In the genomic region with DNA sequence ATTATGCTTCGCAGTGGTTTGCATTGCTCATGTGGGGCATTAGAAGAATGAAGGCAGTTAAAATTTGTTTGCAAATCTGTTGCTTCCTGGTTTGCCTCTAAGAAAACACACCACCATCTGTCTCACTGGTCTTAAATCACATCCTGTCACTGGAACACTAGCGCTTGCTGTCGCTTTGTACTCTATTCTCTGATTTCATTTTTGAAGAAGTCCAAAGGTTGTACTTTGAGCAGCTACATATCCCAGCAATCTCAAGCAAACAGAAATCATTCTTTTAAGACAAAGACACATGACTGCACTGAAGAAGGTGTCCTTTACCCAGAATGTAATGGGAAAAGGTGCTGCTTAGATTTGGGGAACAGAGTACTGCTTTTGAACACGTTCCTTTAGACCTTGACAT, we compare ENCODE assay signal across 25 mouse cellular contexts.
DNase-seq lines count a peak whose midpoint lies in the region; ATAC-seq and TF ChIP-seq lines count a peak whose summit lies in the region.
"Had no signal": no experiment of that assay in that cellular context is flagged by ENCODE, and none has a peak within 500 bp of the region (broad histone marks: within the 10 kb centered on the region; RNA-seq: fewer than 3 reads in every experiment).

No protein-coding gene starts in this region.

- ATAC-seq in intestine, embryonic 16.5 days, result peak; percentile 55
- ATAC-seq in erythroblast, adult 5-6 weeks (replicated peaks; ENCODE audit: low FRiP score, poor library complexity, severe bottlenecking), result no peak
- ATAC-seq: forebrain, embryonic 14.5 days; forebrain, embryonic 16.5 days had no signal

- no peaks in the 10 kb centered on the region for H3K36me3 ChIP-seq in intestine, embryonic 16.5 days (ENCODE audit: control insufficient read depth, insufficient read depth, low read length)
- H3K36me3 ChIP-seq: embryonic facial prominence, embryonic 10.5 days; embryonic facial prominence, embryonic 12.5 days; forebrain, embryonic 10.5 days; forebrain, embryonic 12.5 days had no signal

- TF ChIP-seq CTCF in brain, embryonic 14.5 days (IDR thresholded peaks at IDR 0.05; ENCODE audit: borderline replicate concordance, extremely low read depth, insufficient read depth, insufficient read length), result no peak

- no peak for TF ChIP-seq POLR2A in brain, embryonic 14.5 days (IDR thresholded peaks at IDR 0.05; ENCODE audit: borderline replicate concordance, extremely low read depth, insufficient read depth, insufficient read length, poor library complexity, severe bottlenecking)

- DNase-seq in kidney, postnatal 10 days, result peak; percentile 1
- no peak for DNase-seq in kidney, adult 11 months
- peak; percentile 14 for DNase-seq in brain, adult 2 months (ENCODE audit: low read depth, low spot score)
- peak; percentile 9 for DNase-seq in brain, embryonic 14.5 days (ENCODE audit: low read depth)
- no peak for DNase-seq in embryo, embryonic 9.5 days (ENCODE audit: extremely low spot score)
- no peak for DNase-seq in right cerebral cortex, postnatal 36 days (ENCODE audit: low spot score in 2 of 2)
- DNase-seq: adrenal gland, adult 2 months; adrenal gland, postnatal 10 days; adrenal gland, postnatal 25 days; cerebellum, adult 11 months; cerebellum, adult 18-20 months; cerebellum, adult 8-10 months; cerebellum, adult 9-11 months; cerebellum, postnatal 14 days; cerebellum, postnatal 36 days; embryo, embryonic 11 days had no signal

- H3K4me1 ChIP-seq in intestine, embryonic 16.5 days (ENCODE audit: control insufficient read depth, insufficient read depth, low read length), result no peaks in the 10 kb centered on the region
- H3K4me1 ChIP-seq: embryonic facial prominence, embryonic 10.5 days; embryonic facial prominence, embryonic 12.5 days; forebrain, embryonic 10.5 days; forebrain, embryonic 12.5 days had no signal

- no peak overlapping the region for H3K27ac ChIP-seq in intestine, embryonic 16.5 days (ENCODE audit: low read length)
- H3K27ac ChIP-seq: embryonic facial prominence, embryonic 10.5 days; embryonic facial prominence, embryonic 12.5 days; forebrain, embryonic 10.5 days; forebrain, embryonic 12.5 days had no signal

- H3K27me3 ChIP-seq in intestine, embryonic 16.5 days (replicated peaks; ENCODE audit: control insufficient read depth, insufficient read depth, low read length), result no peaks in the 10 kb centered on the region
- H3K27me3 ChIP-seq: embryonic facial prominence, embryonic 12.5 days; forebrain, embryonic 12.5 days had no signal

- no peak overlapping the region for H3K9ac ChIP-seq in intestine, embryonic 16.5 days (ENCODE audit: low read depth, low read length)
- H3K9ac ChIP-seq: embryonic facial prominence, embryonic 12.5 days; forebrain, embryonic 12.5 days had no signal

- no peak overlapping the region for H3K4me2 ChIP-seq in intestine, embryonic 16.5 days (ENCODE audit: low read depth, low read length)
- H3K4me2 ChIP-seq: embryonic facial prominence, embryonic 12.5 days; forebrain, embryonic 12.5 days had no signal

- H3K9me3 ChIP-seq in intestine, embryonic 16.5 days (ENCODE audit: control insufficient read depth, low read length), result no peaks in the 10 kb centered on the region
- H3K9me3 ChIP-seq: embryonic facial prominence, embryonic 10.5 days; embryonic facial prominence, embryonic 12.5 days; forebrain, embryonic 10.5 days; forebrain, embryonic 12.5 days had no signal

- H3K4me3 ChIP-seq in intestine, embryonic 16.5 days (ENCODE audit: low read length), result no peak overlapping the region
- H3K4me3 ChIP-seq: embryonic facial prominence, embryonic 10.5 days; embryonic facial prominence, embryonic 12.5 days; erythroblast, embryonic 14.5 days; forebrain, embryonic 10.5 days; forebrain, embryonic 12.5 days had no signal

- 51% methylated on average over 4 of the region's 4 CpGs for WGBS in intestine, embryonic 16.5 days

Comparison
In these comparisons a context has a peak if more than half of its experiments do, and no peak if none do; other contexts are left out.
1. DNase-seq: peak in kidney, postnatal 10 days (single experiment), brain, adult 2 months (single experiment) and brain, embryonic 14.5 days (single experiment); none in kidney, adult 11 months (single experiment), embryo, embryonic 9.5 days (single experiment) and right cerebral cortex, postnatal 36 days (0 of 2).